Mouse (Mus musculus) embryonic facial prominence, embryonic 12.5 days (tissue): ENCODE measurements at regions not wholly inside any gene's neighbourhood (a gene's known extent, or its start where the extent isn't known, plus 50 kb on each side); places are given as distances from the start of the nearest gene placed in this dataset.

Experiments
- ATAC-seq: fragments of 200-750 bp; cut with Nextera tagmentation; 2 replicates; pipeline ENCODE4 v1.8.0; 2017; ENCODE audit not compliant: insufficient number of reproducible peaks, insufficient read depth, low FRiP score, low TSS enrichment
- H3K27ac ChIP-seq: fragments of 300-500 bp; sonication (generic); 2 replicates; pipeline ENCODE4 v1.5.1; 2016; ENCODE audit warnings: mild to moderate bottlenecking
- H3K27me3 ChIP-seq: fragments of 300-500 bp; sonication (generic); 2 replicates; pipeline ENCODE4 v1.6.1; 2016; ENCODE audit warnings: mild to moderate bottlenecking, moderate library complexity
- H3K36me3 ChIP-seq: fragments of 300-500 bp; sonication (generic); 2 replicates; pipeline ENCODE4 v1.6.1; 2016; ENCODE audit warnings: mild to moderate bottlenecking
- H3K4me1 ChIP-seq: fragments of 300-500 bp; sonication (generic); 2 replicates; pipeline ENCODE4 v1.6.1; 2016
- H3K4me2 ChIP-seq: fragments of 300-500 bp; sonication (generic); replicated peaks from 2 replicates; pipeline ENCODE4 v1.6.1; 2016; ENCODE audit warnings: mild to moderate bottlenecking, moderate library complexity
- H3K4me3 ChIP-seq: fragments of 300-500 bp; sonication (generic); 2 replicates; pipeline ENCODE4 v1.5.1; 2016; ENCODE audit warnings: mild to moderate bottlenecking
- H3K9ac ChIP-seq: fragments of 300-500 bp; sonication (generic); 2 replicates; pipeline ENCODE4 v1.6.1; 2016; ENCODE audit warnings: mild to moderate bottlenecking, moderate library complexity
- H3K9me3 ChIP-seq: fragments of 300-500 bp; sonication (generic); 2 replicates; pipeline ENCODE4 v1.6.1; 2016; ENCODE audit warnings: mild to moderate bottlenecking, moderate library complexity
- WGBS: fragments of 180-500 bp; shearing (Covaris S2); methylation state at CpG from one replicate; pipeline ENCODE4 v1.1.7; 2016; 5-methylcytosine and 5-hydroxymethylcytosine counted together

- Histone ChIP-seq H3K27ac (no peak overlapping the region), H3K9ac (no peak overlapping the region), H3K4me1 (no peaks in the 10 kb centered on the region), H3K4me2 (no peak overlapping the region), H3K36me3 (no peaks in the 10 kb centered on the region), H3K4me3 (no peak overlapping the region), H3K9me3 (no peaks in the 10 kb centered on the region), H3K27me3 (no peaks in the 10 kb centered on the region)
- 78% methylated on average over 3 of the region's 3 CpGs for WGBS
- no peak for ATAC-seq
Observed at GRCm38 (mm10) chr8:96586129-96586528, 697.8 kb upstream of the Got2 start.

- no peaks in the 10 kb centered on the region for H3K27me3 ChIP-seq
- no peaks in the 10 kb centered on the region for H3K4me1 ChIP-seq
- no peak overlapping the region for H3K4me3 ChIP-seq
- no peaks in the 10 kb centered on the region for H3K36me3 ChIP-seq
- H3K4me2 ChIP-seq, result no peak overlapping the region
- ATAC-seq, result no peak
- H3K9ac ChIP-seq, result no peak overlapping the region
- no peak overlapping the region for H3K27ac ChIP-seq
- H3K9me3 ChIP-seq, result no peaks in the 10 kb centered on the region
- WGBS, result 81% methylated on average over 10 of the region's 10 CpGs
Observed at GRCm38 (mm10) chr8:96552512-96552911, 664.2 kb upstream of the Got2 start.

DNA sequence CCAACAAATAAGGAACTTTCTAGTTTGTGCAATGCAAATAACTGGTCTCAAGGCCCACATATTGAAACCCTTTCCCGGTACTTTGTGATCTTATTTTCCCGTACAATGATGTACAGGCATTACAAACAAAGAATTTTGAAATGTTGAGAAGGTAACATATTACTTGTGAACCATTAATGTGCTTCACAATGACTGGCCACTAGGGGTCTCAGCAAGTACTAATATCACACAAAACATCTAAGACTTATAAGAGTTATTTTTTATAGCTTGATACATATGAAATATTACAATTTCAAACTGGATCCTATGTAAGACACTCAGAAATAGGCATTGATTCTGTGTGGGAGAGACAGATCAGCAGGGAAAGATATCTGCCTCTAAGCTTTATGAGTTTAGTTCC, 662.1 kb upstream of the Got2 start:
- no peak overlapping the region for H3K4me3 ChIP-seq
- H3K27me3 ChIP-seq, result no peaks in the 10 kb centered on the region
- 80% methylated on average over 2 of the region's 2 CpGs for WGBS
- no peak overlapping the region for H3K9ac ChIP-seq
- no peaks in the 10 kb centered on the region for H3K9me3 ChIP-seq
- H3K4me1 ChIP-seq, result no peaks in the 10 kb centered on the region
- no peaks in the 10 kb centered on the region for H3K36me3 ChIP-seq
- no peak overlapping the region for H3K27ac ChIP-seq
- ATAC-seq, result no peak
- H3K4me2 ChIP-seq, result no peak overlapping the region

- Histone ChIP-seq H3K9me3 (no peaks in the 10 kb centered on the region), H3K27ac (no peak overlapping the region), H3K27me3 (no peaks in the 10 kb centered on the region), H3K9ac (no peak overlapping the region), H3K4me2 (no peak overlapping the region), H3K4me3 (no peak overlapping the region), H3K4me1 (no peaks in the 10 kb centered on the region), H3K36me3 (no peaks in the 10 kb centered on the region)
- no peak for ATAC-seq
- WGBS, result 83% methylated on average over 4 of the region's 4 CpGs
Observed at GRCm38 (mm10) chr8:96548663-96549062, 660.3 kb upstream of the Got2 start.

GRCm38 (mm10) chr8:96548187-96548586, 659.8 kb upstream of the Got2 start:
- ATAC-seq, result no peak
- H3K36me3 ChIP-seq, result no peaks in the 10 kb centered on the region
- no peaks in the 10 kb centered on the region for H3K4me1 ChIP-seq
- H3K4me2 ChIP-seq, result no peak overlapping the region
- H3K9ac ChIP-seq, result no peak overlapping the region
- no peak overlapping the region for H3K27ac ChIP-seq
- H3K4me3 ChIP-seq, result no peak overlapping the region
- no peaks in the 10 kb centered on the region for H3K27me3 ChIP-seq
- H3K9me3 ChIP-seq, result no peaks in the 10 kb centered on the region

DNA sequence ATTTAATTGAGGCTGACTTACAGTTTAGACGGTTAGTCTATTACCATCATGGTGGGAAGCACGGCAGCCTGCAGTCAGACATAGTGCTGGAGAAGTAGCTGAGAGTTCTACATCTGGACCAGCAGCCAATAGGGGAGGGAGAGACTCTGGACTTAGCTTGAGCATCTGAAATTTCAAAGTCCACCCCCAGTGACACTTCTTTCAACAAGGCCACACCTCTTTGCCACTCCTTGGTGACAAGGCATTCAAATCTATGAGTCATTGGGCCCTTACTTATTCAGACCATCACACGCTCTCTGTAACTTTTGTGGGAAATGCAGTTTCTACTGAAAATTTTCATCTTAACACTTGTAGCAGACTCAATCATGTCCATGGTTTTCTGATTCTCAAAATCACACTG, 653.9 kb upstream of the Got2 start:
- no peaks in the 10 kb centered on the region for H3K27me3 ChIP-seq
- no peak overlapping the region for H3K4me3 ChIP-seq
- H3K9me3 ChIP-seq, result no peaks in the 10 kb centered on the region
- ATAC-seq, result no peak
- no peak overlapping the region for H3K9ac ChIP-seq
- no peaks in the 10 kb centered on the region for H3K4me1 ChIP-seq
- H3K4me2 ChIP-seq, result no peak overlapping the region
- H3K36me3 ChIP-seq, result no peaks in the 10 kb centered on the region
- 87% methylated on average over 3 of the region's 3 CpGs for WGBS
- H3K27ac ChIP-seq, result no peak overlapping the region

DNA sequence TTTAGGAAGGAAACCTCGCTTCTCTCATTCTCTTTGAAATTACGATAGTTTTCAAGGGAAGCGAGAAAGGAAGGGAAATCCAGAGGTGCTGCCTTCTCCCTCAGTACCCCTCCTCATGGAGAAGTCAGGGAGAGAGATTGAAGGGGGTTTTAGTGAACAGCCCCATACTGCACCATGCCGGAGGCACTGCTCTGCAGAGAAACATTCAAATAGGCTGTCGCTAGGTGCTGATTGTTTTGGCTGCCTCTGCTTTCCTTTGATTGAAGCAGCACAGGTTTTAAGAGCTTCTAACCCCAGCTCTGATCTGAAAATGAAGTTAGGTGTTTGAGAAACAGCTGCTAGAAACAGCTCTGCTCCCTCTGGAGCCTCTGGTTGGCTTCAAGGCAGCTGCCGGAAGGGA, 610.5 kb upstream of the Got2 start:
- H3K27ac ChIP-seq, result no peak overlapping the region
- H3K4me3 ChIP-seq, result no peak overlapping the region
- no peak overlapping the region for H3K4me2 ChIP-seq
- H3K4me1 ChIP-seq, result no peaks in the 10 kb centered on the region
- no peaks in the 10 kb centered on the region for H3K9me3 ChIP-seq
- no peaks in the 10 kb centered on the region for H3K36me3 ChIP-seq
- no peak overlapping the region for H3K9ac ChIP-seq
- no peak for ATAC-seq
- H3K27me3 ChIP-seq, result no peaks in the 10 kb centered on the region
- 66% methylated on average over 6 of the region's 6 CpGs for WGBS

- 89% methylated on average over 3 of the region's 3 CpGs for WGBS
- Histone ChIP-seq H3K27me3 (no peaks in the 10 kb centered on the region), H3K4me1 (no peaks in the 10 kb centered on the region), H3K4me2 (no peak overlapping the region), H3K27ac (no peak overlapping the region), H3K36me3 (no peaks in the 10 kb centered on the region), H3K9me3 (no peaks in the 10 kb centered on the region), H3K4me3 (no peak overlapping the region), H3K9ac (no peak overlapping the region)
- no peak for ATAC-seq
Observed at GRCm38 (mm10) chr8:96495406-96495805, 607.1 kb upstream of the Got2 start.

GRCm38 (mm10) chr8:96489804-96490203, 601.5 kb upstream of the Got2 start:
- H3K36me3 ChIP-seq, result no peaks in the 10 kb centered on the region
- ATAC-seq, result no peak
- WGBS, result 63% methylated on average over 2 of the region's 2 CpGs

DNA sequence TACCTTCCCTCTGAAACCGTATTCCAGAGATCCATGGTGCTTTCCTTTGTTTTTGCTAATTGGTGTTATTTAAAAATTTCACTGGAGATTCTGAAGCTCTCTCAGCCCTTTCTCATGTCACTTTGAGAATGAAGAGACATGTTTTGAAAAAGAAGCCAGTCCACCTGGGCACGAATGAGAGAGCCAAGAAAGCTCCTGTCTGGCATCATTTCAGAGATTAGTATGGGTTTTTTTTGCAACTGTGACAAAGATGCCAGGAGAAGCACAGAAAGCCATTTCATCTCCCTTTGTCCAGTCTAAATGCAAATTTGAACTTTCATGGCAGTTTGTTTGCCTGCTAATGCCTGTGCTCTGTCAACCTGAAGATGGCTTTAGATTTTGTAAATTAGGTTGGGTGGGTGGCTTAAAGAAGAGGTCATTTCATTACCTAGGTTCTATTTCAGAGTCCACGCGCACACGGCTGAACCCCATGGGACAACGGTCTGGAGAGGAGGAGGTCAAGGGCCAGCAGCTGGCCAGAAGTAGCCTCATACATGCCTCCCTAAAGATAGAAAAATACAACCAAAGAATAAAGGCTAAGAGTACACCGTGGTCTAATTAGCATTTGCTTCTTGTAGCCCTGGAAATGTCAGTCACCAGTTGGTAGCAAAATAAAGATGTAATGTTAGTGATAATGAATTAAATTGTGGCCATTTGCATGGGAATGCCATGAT, 600.5 kb upstream of the Got2 start:
- no peaks in the 10 kb centered on the region for H3K4me1 ChIP-seq
- H3K27ac ChIP-seq, result no peak overlapping the region
- H3K27me3 ChIP-seq, result no peaks in the 10 kb centered on the region
- H3K36me3 ChIP-seq, result no peaks in the 10 kb centered on the region
- no peak overlapping the region for H3K9ac ChIP-seq
- ATAC-seq, result no peak
- WGBS, result 44% methylated on average over 7 of the region's 7 CpGs
- no peaks in the 10 kb centered on the region for H3K9me3 ChIP-seq
- no peak overlapping the region for H3K4me3 ChIP-seq
- H3K4me2 ChIP-seq, result no peak overlapping the region

More at GRCm38 (mm10) chr8:96489804-96490203, 601.5 kb upstream of the Got2 start:
- Histone ChIP-seq H3K27me3 (no peaks in the 10 kb centered on the region), H3K4me1 (no peaks in the 10 kb centered on the region), H3K4me3 (no peak overlapping the region), H3K9ac (no peak overlapping the region), H3K9me3 (no peaks in the 10 kb centered on the region), H3K4me2 (no peak overlapping the region), H3K27ac (no peak overlapping the region)

DNA sequence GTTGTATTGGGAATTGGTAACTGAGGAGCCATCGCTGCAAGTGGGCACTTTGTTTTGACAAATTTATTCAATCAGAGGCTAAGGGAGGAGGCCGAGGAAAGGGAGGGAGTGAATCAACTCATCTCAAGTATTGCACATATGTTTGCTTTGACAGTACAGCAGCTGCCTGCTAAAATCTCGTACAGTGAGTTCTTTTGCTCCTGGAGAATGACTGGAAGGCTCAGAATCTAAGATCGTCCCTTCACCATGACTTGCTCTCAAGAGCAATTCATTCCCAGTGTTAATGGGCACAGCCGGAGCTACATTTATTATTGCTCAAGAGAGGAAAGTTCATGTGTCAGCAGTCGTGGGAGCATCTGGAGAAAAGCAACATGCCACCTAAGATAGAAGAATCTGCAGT, 567.6 kb upstream of the Got2 start:
- H3K4me2 ChIP-seq, result peak overlapping the region; percentile 47
- H3K4me3 ChIP-seq, result no peak overlapping the region
- no peaks in the 10 kb centered on the region for H3K9me3 ChIP-seq
- ATAC-seq, result no peak
- no peaks in the 10 kb centered on the region for H3K36me3 ChIP-seq
- no peak overlapping the region for H3K27ac ChIP-seq
- H3K27me3 ChIP-seq, result no peaks in the 10 kb centered on the region
- 20% methylated on average over 6 of the region's 6 CpGs for WGBS
- no peak overlapping the region for H3K9ac ChIP-seq
- peaks cover 7% of the 10 kb centered on the region; the same call in 1 of the 2 replicates for H3K4me1 ChIP-seq

DNA sequence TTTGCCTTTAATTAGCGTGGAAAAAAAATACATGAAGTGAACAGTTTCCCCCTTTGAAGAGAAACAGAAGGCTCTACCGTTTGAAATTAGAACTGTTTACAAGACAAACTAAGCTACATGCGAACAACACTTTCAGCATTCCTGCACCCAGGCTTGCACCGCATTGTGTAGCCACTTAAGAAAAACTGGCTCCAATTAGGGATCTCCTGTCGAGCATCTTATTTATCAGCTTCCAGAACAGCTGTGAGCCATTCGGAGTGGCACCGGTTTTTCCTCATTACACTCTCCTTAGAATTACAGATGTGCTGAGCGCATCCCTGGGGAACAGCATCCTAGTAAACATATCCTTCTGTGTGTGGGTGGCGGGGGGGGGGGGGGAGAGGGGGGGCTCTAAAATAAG, 567.0 kb upstream of the Got2 start:
- no peak overlapping the region for H3K27ac ChIP-seq
- 0 out of 2 replicates have a peak, but pooled peaks have one; percentile 47 for ATAC-seq
- no peak overlapping the region for H3K4me3 ChIP-seq
- H3K4me1 ChIP-seq, result peaks cover 7% of the 10 kb centered on the region; the same call in 1 of the 2 replicates
- no peak overlapping the region for H3K9ac ChIP-seq
- no peaks in the 10 kb centered on the region for H3K9me3 ChIP-seq
- 9% methylated on average over 9 of the region's 9 CpGs for WGBS
- no peaks in the 10 kb centered on the region for H3K36me3 ChIP-seq
- H3K27me3 ChIP-seq, result no peaks in the 10 kb centered on the region
- H3K4me2 ChIP-seq, result peak overlapping the region; percentile 47
